Mouse (Mus musculus): ENCODE results near the gene Vmn1r4. TPM values are rescaled to one million over a fixed set of nuclear protein-coding genes. Genes with fewer than 3 reads are reported as not detected.
A peak's percentile ranks its signal among the peaks of the same experiment; 100 is the strongest.

Vmn1r4 gene
- polyA plus RNA-seq, 1 experiment = 0.14 TPM

GRCm38 (mm10) chr6:56901336-56901735 is 22.5 kb upstream of the Vmn1r4 start:
- no peak for TF ChIP-seq CTCF (conservative IDR thresholded peaks at IDR 0.05; ENCODE audit: insufficient read depth, insufficient read length, low read depth, low read length)
- TF ChIP-seq POLR2A (IDR thresholded peaks at IDR 0.05; ENCODE audit: low read depth, low read length) = no peak
- no peak overlapping the region for H3K27ac ChIP-seq (ENCODE audit: insufficient read depth, low read depth, low read length)
- DNase-seq = no peak
- H3K4me1 ChIP-seq (ENCODE audit: control insufficient read depth, insufficient read depth, low read length) = peaks cover 3% of the 10 kb centered on the region; the same call in 1 of the 2 replicates
- no peaks in the 10 kb centered on the region for H3K27me3 ChIP-seq (replicated peaks; ENCODE audit: control insufficient read depth, insufficient read depth, low read length)
- WGBS = 36% methylated on average over 3 of the region's 3 CpGs
- no peaks in the 10 kb centered on the region for H3K36me3 ChIP-seq (ENCODE audit: control insufficient read depth, insufficient read depth, low read length)
- no peak overlapping the region; the same call in 1 of the 2 replicates for H3K4me3 ChIP-seq (ENCODE audit: insufficient read depth, low read depth, low read length)

GRCm38 (mm10) chr6:56901824-56902386 is 21.9 kb upstream of the Vmn1r4 start:
- H3K27ac ChIP-seq (ENCODE audit: insufficient read depth, low read depth, low read length) = peak overlapping the region; percentile 10
- H3K4me1 ChIP-seq (ENCODE audit: control insufficient read depth, insufficient read depth, low read length) = peaks cover 3% of the 10 kb centered on the region; the same call in 1 of the 2 replicates
- H3K27me3 ChIP-seq (replicated peaks; ENCODE audit: control insufficient read depth, insufficient read depth, low read length) = no peaks in the 10 kb centered on the region
- DNase-seq = peak; percentile 82
- H3K4me3 ChIP-seq (ENCODE audit: insufficient read depth, low read depth, low read length) = peak overlapping the region; percentile 43
- TF ChIP-seq CTCF (conservative IDR thresholded peaks at IDR 0.05; ENCODE audit: insufficient read depth, insufficient read length, low read depth, low read length) (no peak), POLR2A (IDR thresholded peaks at IDR 0.05; ENCODE audit: low read depth, low read length) (no peak)
- WGBS = 19% methylated on average over 12 of the region's 12 CpGs
- no peaks in the 10 kb centered on the region for H3K36me3 ChIP-seq (ENCODE audit: control insufficient read depth, insufficient read depth, low read length)

- 82% methylated on average over 7 of the region's 7 CpGs for WGBS
- Histone ChIP-seq H3K4me1 (ENCODE audit: control insufficient read depth, insufficient read depth, low read length) (peaks cover 8% of the 10 kb centered on the region; the same call in 1 of the 2 replicates), H3K36me3 (ENCODE audit: control insufficient read depth, insufficient read depth, low read length) (no peaks in the 10 kb centered on the region), H3K27me3 (replicated peaks; ENCODE audit: control insufficient read depth, insufficient read depth, low read length) (no peaks in the 10 kb centered on the region), H3K27ac (ENCODE audit: insufficient read depth, low read depth, low read length) (no peak overlapping the region), H3K4me3 (ENCODE audit: insufficient read depth, low read depth, low read length) (no peak overlapping the region)
- no peak for TF ChIP-seq POLR2A (IDR thresholded peaks at IDR 0.05; ENCODE audit: low read depth, low read length)
- no peak for TF ChIP-seq CTCF (conservative IDR thresholded peaks at IDR 0.05; ENCODE audit: insufficient read depth, insufficient read length, low read depth, low read length)
- DNase-seq = no peak
Observed at GRCm38 (mm10) chr6:56902606-56903520, 21.0 kb upstream of the Vmn1r4 start.

- WGBS = 25% methylated on average over 6 of the region's 6 CpGs
- H3K27ac ChIP-seq (ENCODE audit: insufficient read depth, low read depth, low read length) = no peak overlapping the region
- peak; percentile 55 for DNase-seq
Observed at GRCm38 (mm10) chr6:56903831-56904230, 20.0 kb upstream of the Vmn1r4 start.

GRCm38 (mm10) chr6:56904330-56904729 is 19.5 kb upstream of the Vmn1r4 start:
- WGBS = 76% methylated on average over 1 of the region's 1 CpGs
- H3K4me3 ChIP-seq (ENCODE audit: insufficient read depth, low read depth, low read length) = no peak overlapping the region
- no peaks in the 10 kb centered on the region for H3K27me3 ChIP-seq (replicated peaks; ENCODE audit: control insufficient read depth, insufficient read depth, low read length)
- H3K36me3 ChIP-seq (ENCODE audit: control insufficient read depth, insufficient read depth, low read length) = no peaks in the 10 kb centered on the region
- TF ChIP-seq POLR2A (IDR thresholded peaks at IDR 0.05; ENCODE audit: low read depth, low read length) = no peak
- TF ChIP-seq CTCF (conservative IDR thresholded peaks at IDR 0.05; ENCODE audit: insufficient read depth, insufficient read length, low read depth, low read length) = no peak
- H3K27ac ChIP-seq (ENCODE audit: insufficient read depth, low read depth, low read length) = no peak overlapping the region
- no peak for DNase-seq
- H3K4me1 ChIP-seq (ENCODE audit: control insufficient read depth, insufficient read depth, low read length) = peaks cover 8% of the 10 kb centered on the region; the same call in 1 of the 2 replicates

More at GRCm38 (mm10) chr6:56903831-56904230, 20.0 kb upstream of the Vmn1r4 start:
- Histone ChIP-seq H3K36me3 (ENCODE audit: control insufficient read depth, insufficient read depth, low read length) (no peaks in the 10 kb centered on the region), H3K4me1 (ENCODE audit: control insufficient read depth, insufficient read depth, low read length) (peaks cover 8% of the 10 kb centered on the region; the same call in 1 of the 2 replicates), H3K27me3 (replicated peaks; ENCODE audit: control insufficient read depth, insufficient read depth, low read length) (no peaks in the 10 kb centered on the region), H3K4me3 (ENCODE audit: insufficient read depth, low read depth, low read length) (no peak overlapping the region)
- TF ChIP-seq POLR2A (IDR thresholded peaks at IDR 0.05; ENCODE audit: low read depth, low read length) (no peak), CTCF (conservative IDR thresholded peaks at IDR 0.05; ENCODE audit: insufficient read depth, insufficient read length, low read depth, low read length) (no peak)

- Histone ChIP-seq H3K27me3 (replicated peaks; ENCODE audit: control insufficient read depth, insufficient read depth, low read length) (no peaks in the 10 kb centered on the region), H3K36me3 (ENCODE audit: control insufficient read depth, insufficient read depth, low read length) (no peaks in the 10 kb centered on the region), H3K27ac (ENCODE audit: insufficient read depth, low read depth, low read length) (peak overlapping the region; percentile 8; the same call in 1 of the 2 replicates), H3K4me1 (ENCODE audit: control insufficient read depth, insufficient read depth, low read length) (peaks cover 8% of the 10 kb centered on the region; the same call in 1 of the 2 replicates), H3K4me3 (ENCODE audit: insufficient read depth, low read depth, low read length) (no peak overlapping the region)
- 87% methylated on average over 2 of the region's 2 CpGs for WGBS
- no peak for DNase-seq
- no peak for TF ChIP-seq CTCF (conservative IDR thresholded peaks at IDR 0.05; ENCODE audit: insufficient read depth, insufficient read length, low read depth, low read length)
- no peak for TF ChIP-seq POLR2A (IDR thresholded peaks at IDR 0.05; ENCODE audit: low read depth, low read length)
Observed at GRCm38 (mm10) chr6:56904982-56905381, 18.8 kb upstream of the Vmn1r4 start.

- peak overlapping the region; percentile 61 for H3K27ac ChIP-seq (ENCODE audit: insufficient read depth, low read depth, low read length)
- no peaks in the 10 kb centered on the region for H3K27me3 ChIP-seq (replicated peaks; ENCODE audit: control insufficient read depth, insufficient read depth, low read length)
- no peak overlapping the region for H3K4me3 ChIP-seq (ENCODE audit: insufficient read depth, low read depth, low read length)
- 75% methylated on average over 5 of the region's 5 CpGs for WGBS
- no peak for DNase-seq
- no peaks in the 10 kb centered on the region for H3K36me3 ChIP-seq (ENCODE audit: control insufficient read depth, insufficient read depth, low read length)
- TF ChIP-seq CTCF (conservative IDR thresholded peaks at IDR 0.05; ENCODE audit: insufficient read depth, insufficient read length, low read depth, low read length) (no peak), POLR2A (IDR thresholded peaks at IDR 0.05; ENCODE audit: low read depth, low read length) (no peak)
- H3K4me1 ChIP-seq (ENCODE audit: control insufficient read depth, insufficient read depth, low read length) = peaks cover 8% of the 10 kb centered on the region; the same call in 1 of the 2 replicates
Observed at GRCm38 (mm10) chr6:56905486-56905885, 18.3 kb upstream of the Vmn1r4 start.

Measured in kidney, adult 2 months (tissue).